Comparison of ENCODE assay signal across 17 mouse cellular contexts in the genomic region with DNA sequence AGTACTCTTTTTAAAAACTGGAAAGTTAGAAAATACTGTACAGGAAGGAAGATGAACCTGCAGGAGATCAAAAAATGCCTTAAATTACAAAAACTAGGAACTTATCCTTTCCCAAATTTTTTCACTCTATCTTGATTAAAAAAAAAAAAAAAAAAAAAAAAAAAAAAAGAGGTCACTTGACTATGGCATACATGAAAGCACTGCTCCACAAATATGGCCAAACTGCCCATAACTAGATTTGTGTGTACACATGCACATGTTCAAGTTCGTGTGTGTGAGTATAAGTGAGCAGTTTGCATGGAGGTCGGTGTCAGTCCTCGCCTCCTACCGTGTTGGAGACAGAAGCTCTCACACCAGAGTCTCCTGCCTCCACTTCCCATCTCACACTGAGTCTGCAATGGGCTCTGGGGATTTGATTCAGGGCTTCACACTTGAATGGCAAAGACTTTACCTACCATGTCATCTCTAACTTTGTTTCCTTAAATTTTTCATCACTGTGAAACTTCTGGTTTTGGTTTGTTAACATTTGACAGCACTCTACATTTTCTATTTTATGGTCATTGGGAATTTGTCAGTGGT.
"Had no signal": no experiment of that assay in that cellular context is flagged by ENCODE, and none has a peak within 500 bp of the region (broad histone marks: within the 10 kb centered on the region; RNA-seq: fewer than 3 reads in every experiment).

No protein-coding gene starts in this region.

- H3K27me3 ChIP-seq: midbrain, embryonic 12.5 days; neural tube, embryonic 13.5 days; neural tube, embryonic 15.5 days had no signal

- H3K4me3 ChIP-seq: midbrain, embryonic 10.5 days; midbrain, embryonic 12.5 days; myocyte; neural tube, embryonic 13.5 days; neural tube, embryonic 15.5 days had no signal

- H3K4me1 ChIP-seq: midbrain, embryonic 10.5 days; midbrain, embryonic 12.5 days; neural tube, embryonic 13.5 days; neural tube, embryonic 15.5 days had no signal

- DNase-seq: lung, adult 18-20 months; lung, embryonic 14.5 days; lung, postnatal 10 days; lung, postnatal 36 days; midbrain, embryonic 14.5 days; retina, postnatal 1 day; right cerebral cortex, adult 18-20 months; right cerebral cortex, postnatal 25 days; thymus, adult 18-20 months; thymus, postnatal 14 days; thymus, postnatal 36 days had no signal

- H3K27ac ChIP-seq: liver, embryonic 14.5 days; midbrain, embryonic 10.5 days; midbrain, embryonic 12.5 days; neural tube, embryonic 13.5 days; neural tube, embryonic 15.5 days had no signal

- H3K9me3 ChIP-seq: midbrain, embryonic 10.5 days; midbrain, embryonic 12.5 days; neural tube, embryonic 13.5 days; neural tube, embryonic 15.5 days had no signal

- H3K9ac ChIP-seq: liver, embryonic 14.5 days; lung, embryonic 14.5 days; midbrain, embryonic 12.5 days; neural tube, embryonic 13.5 days; neural tube, embryonic 15.5 days had no signal
